ENCODE assay signal across 11 mouse cellular contexts in the genomic region with DNA sequence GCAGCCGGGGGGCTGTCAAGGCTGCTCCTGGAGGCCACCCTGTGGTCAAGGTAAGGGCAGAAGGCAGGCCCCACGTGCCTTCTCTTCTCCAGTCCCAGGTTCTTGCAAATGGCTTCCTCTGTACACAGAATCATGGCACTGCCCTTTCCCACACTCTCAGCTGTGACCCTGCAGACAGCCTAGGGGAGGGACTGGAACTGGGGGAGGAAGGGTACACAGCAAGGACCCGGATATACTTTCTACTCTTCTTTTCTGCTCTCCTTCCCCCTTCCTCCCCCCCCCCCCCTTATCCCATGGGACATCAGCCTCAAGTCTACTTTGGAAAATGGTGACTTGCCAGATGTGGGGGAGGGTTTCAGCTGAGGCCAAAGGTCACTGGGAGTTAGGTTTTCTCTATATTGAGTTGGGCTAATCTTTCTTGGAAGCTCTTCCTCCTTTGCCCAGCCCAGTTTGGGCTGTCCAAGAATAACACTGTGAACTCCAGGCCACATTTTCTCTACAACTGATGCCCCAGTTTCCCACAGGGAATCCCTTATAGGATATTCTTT. TPM values are rescaled to one million over a fixed set of nuclear protein-coding genes. Genes with fewer than 3 reads are reported as not detected.
DNase-seq lines count a peak whose midpoint lies in the region; ATAC-seq and TF ChIP-seq lines count a peak whose summit lies in the region.
"Had no signal": no experiment of that assay in that cellular context is flagged by ENCODE, and none has a peak within 500 bp of the region (broad histone marks: within the 10 kb centered on the region; RNA-seq: fewer than 3 reads in every experiment).

No protein-coding gene starts in this region.

- H3K27me3 ChIP-seq in lung, embryonic 14.5 days (ENCODE audit: insufficient read depth, low read length) = no peaks in the 10 kb centered on the region
- peaks cover 28% of the 10 kb centered on the region for H3K27me3 ChIP-seq in embryonic facial prominence, embryonic 10.5 days (replicated peaks; ENCODE audit: low read depth, poor library complexity, severe bottlenecking)
- H3K27me3 ChIP-seq in heart, embryonic 11.5 days (ENCODE audit: control insufficient read depth, insufficient read depth, low read length) = peaks cover 11% of the 10 kb centered on the region
- no peaks in the 10 kb centered on the region for H3K27me3 ChIP-seq in limb, embryonic 10.5 days (ENCODE audit: low read depth, poor library complexity, severe bottlenecking)

- peak overlapping the region; percentile 92 for H3K4me2 ChIP-seq in lung, embryonic 14.5 days
- no peak overlapping the region for H3K4me2 ChIP-seq in heart, embryonic 11.5 days
- H3K4me2 ChIP-seq: midbrain, embryonic 13.5 days had no signal

- no peaks in the 10 kb centered on the region; the same call in 1 of the 2 replicates for H3K4me1 ChIP-seq in lung, embryonic 14.5 days (ENCODE audit: insufficient read depth)
- peaks cover 78% of the 10 kb centered on the region for H3K4me1 ChIP-seq in embryonic facial prominence, embryonic 10.5 days
- H3K4me1 ChIP-seq in heart, embryonic 11.5 days (ENCODE audit: control insufficient read depth, insufficient read depth, low read length) = peaks cover 35% of the 10 kb centered on the region
- peaks cover 62% of the 10 kb centered on the region for H3K4me1 ChIP-seq in limb, embryonic 10.5 days

- H3K9me3 ChIP-seq in lung, embryonic 14.5 days (ENCODE audit: low read depth, low read length) = no peaks in the 10 kb centered on the region
- no peaks in the 10 kb centered on the region for H3K9me3 ChIP-seq in embryonic facial prominence, embryonic 10.5 days
- no peaks in the 10 kb centered on the region for H3K9me3 ChIP-seq in heart, embryonic 11.5 days (replicated peaks; ENCODE audit: control insufficient read depth, low read length)
- H3K9me3 ChIP-seq in limb, embryonic 10.5 days (replicated peaks) = no peaks in the 10 kb centered on the region
- H3K9me3 ChIP-seq: midbrain, embryonic 13.5 days had no signal

- peaks cover 71% of the 10 kb centered on the region for H3K36me3 ChIP-seq in lung, embryonic 14.5 days (ENCODE audit: insufficient read depth)
- peaks cover 76% of the 10 kb centered on the region for H3K36me3 ChIP-seq in embryonic facial prominence, embryonic 10.5 days (replicated peaks)
- no peaks in the 10 kb centered on the region; the same call in 1 of the 2 replicates for H3K36me3 ChIP-seq in heart, embryonic 11.5 days (ENCODE audit: control insufficient read depth, insufficient read depth, low read length)
- H3K36me3 ChIP-seq in limb, embryonic 10.5 days = peaks cover 78% of the 10 kb centered on the region
- H3K36me3 ChIP-seq: midbrain, embryonic 13.5 days had no signal

- 42% methylated on average over 3 of the region's 3 CpGs for WGBS in lung, embryonic 14.5 days
- WGBS in embryonic facial prominence, embryonic 10.5 days = 32% methylated on average over 3 of the region's 3 CpGs
- WGBS in heart, embryonic 11.5 days (ENCODE audit: insufficient replicate concordance) = 21% methylated on average over 3 of the region's 3 CpGs
- WGBS in limb, embryonic 10.5 days = 54% methylated on average over 3 of the region's 3 CpGs

- peak; percentile 62 for DNase-seq in lung, embryonic 14.5 days
- no peak for DNase-seq in lung, postnatal 25 days (ENCODE audit: low spot score)
- DNase-seq in embryonic facial prominence, embryonic 10.5 days (ENCODE audit: low spot score) = peak; percentile 47
- no peak for DNase-seq in limb, embryonic 10.5 days (ENCODE audit: low spot score)
- no peak for DNase-seq in layer of hippocampus, postnatal 10 days (ENCODE audit: low spot score in 2 of 2)
- DNase-seq in T-cell, adult 2 months (ENCODE audit: low spot score) = no peak
- DNase-seq: adrenal gland, postnatal 14 days; thymus, adult 2 months had no signal

- H3K27ac ChIP-seq in lung, embryonic 14.5 days (ENCODE audit: low read depth) = no peak overlapping the region
- H3K27ac ChIP-seq in embryonic facial prominence, embryonic 10.5 days (replicated peaks) = peak overlapping the region; percentile 71
- 0 out of 2 replicates have a peak overlapping the region, but pooled peaks have one; percentile 29 for H3K27ac ChIP-seq in heart, embryonic 11.5 days (ENCODE audit: low read depth, low read length)
- H3K27ac ChIP-seq in limb, embryonic 10.5 days = peak overlapping the region; percentile 46; the same call in 1 of the 2 replicates
- H3K27ac ChIP-seq: midbrain, embryonic 13.5 days had no signal

- H3K4me3 ChIP-seq in lung, embryonic 14.5 days (ENCODE audit: low read depth, low read length) = no peak overlapping the region
- peak overlapping the region; percentile 83 for H3K4me3 ChIP-seq in embryonic facial prominence, embryonic 10.5 days
- H3K4me3 ChIP-seq in heart, embryonic 11.5 days (ENCODE audit: low read depth, low read length) = no peak overlapping the region
- H3K4me3 ChIP-seq in limb, embryonic 10.5 days = peak overlapping the region; percentile 21; the same call in 1 of the 2 replicates
- H3K4me3 ChIP-seq: midbrain, embryonic 13.5 days had no signal

- TF ChIP-seq CTCF in lung, embryonic 14.5 days (IDR thresholded peaks at IDR 0.05; ENCODE audit: low read depth) = no peak

- no peak overlapping the region for H3K9ac ChIP-seq in lung, embryonic 14.5 days
- H3K9ac ChIP-seq in heart, embryonic 11.5 days (ENCODE audit: low read depth, low read length) = no peak overlapping the region
- H3K9ac ChIP-seq: midbrain, embryonic 13.5 days had no signal

- no peak for ATAC-seq in lung, embryonic 14.5 days (ENCODE audit: insufficient read depth)
- ATAC-seq in heart, embryonic 11.5 days (replicated peaks; ENCODE audit: insufficient number of reproducible peaks, low FRiP score, low TSS enrichment) = no peak
- ATAC-seq: midbrain, embryonic 13.5 days had no signal

RNA-seq across cellular contexts. Expression of a gene that starts 5.8 kb away (rescaled TPM):
- 58.8 and 66.1 TPM in 2 replicates for polyA plus RNA-seq in lung, embryonic 14.5 days (2014; fragmentation: Nextera tagmentation; extraction: Ambion mirVana)
- 94.5 and 113 TPM in 2 replicates for polyA plus RNA-seq in embryonic facial prominence, embryonic 10.5 days (2016; fragmentation: Nextera tagmentation; extraction: Ambion mirVana)
- polyA plus RNA-seq in heart, embryonic 11.5 days (2014; fragmentation: Nextera tagmentation; extraction: Ambion mirVana) = 15.5 and 16.9 TPM in 2 replicates
- 106 and 157 TPM in 2 replicates for polyA plus RNA-seq in limb, embryonic 10.5 days (2016; fragmentation: Nextera tagmentation; extraction: Ambion mirVana)
- 1 to 10 TPM; 3.9 to 5.8 TPM for total RNA-seq in layer of hippocampus, postnatal 10 days (2021)
- total RNA-seq: common myeloid progenitor, adult 5-6 weeks had no signal

RNA-seq across cellular contexts. Expression of a gene that starts 25.0 kb away (rescaled TPM):
- polyA plus RNA-seq in lung, embryonic 14.5 days (2014; fragmentation: Nextera tagmentation; extraction: Ambion mirVana) = 18.7 and 19.4 TPM in 2 replicates
- 36.0 and 38.1 TPM in 2 replicates for polyA plus RNA-seq in embryonic facial prominence, embryonic 10.5 days (2016; fragmentation: Nextera tagmentation; extraction: Ambion mirVana)
- 12.5 and 20.3 TPM in 2 replicates for polyA plus RNA-seq in heart, embryonic 11.5 days (2014; fragmentation: Nextera tagmentation; extraction: Ambion mirVana)
- 31.1 and 44.4 TPM in 2 replicates for polyA plus RNA-seq in limb, embryonic 10.5 days (2016; fragmentation: Nextera tagmentation; extraction: Ambion mirVana)
- 10 to 100 TPM; 17.0 to 17.3 TPM for total RNA-seq in layer of hippocampus, postnatal 10 days (2021)

RNA-seq across cellular contexts. Expression of a gene that starts 40.1 kb away (rescaled TPM):
- 42.5 and 51.4 TPM in 2 replicates for polyA plus RNA-seq in lung, embryonic 14.5 days (2014; fragmentation: Nextera tagmentation; extraction: Ambion mirVana)
- polyA plus RNA-seq in embryonic facial prominence, embryonic 10.5 days (2016; fragmentation: Nextera tagmentation; extraction: Ambion mirVana) = 21.4 and 24.1 TPM in 2 replicates
- 19.6 and 19.8 TPM in 2 replicates for polyA plus RNA-seq in heart, embryonic 11.5 days (2014; fragmentation: Nextera tagmentation; extraction: Ambion mirVana)
- polyA plus RNA-seq in limb, embryonic 10.5 days (2016; fragmentation: Nextera tagmentation; extraction: Ambion mirVana) = 25.3 and 29.3 TPM in 2 replicates
- 1 to 10 TPM in 1 of 2 experiments, under 1 TPM in 1; 0.78 to 2.2 TPM for total RNA-seq in layer of hippocampus, postnatal 10 days (2021)

RNA-seq across cellular contexts. Expression of a gene that starts 44.9 kb away (rescaled TPM):
- 11.6 and 14.1 TPM in 2 replicates for polyA plus RNA-seq in lung, embryonic 14.5 days (2014; fragmentation: Nextera tagmentation; extraction: Ambion mirVana)
- 10.7 and 11.4 TPM in 2 replicates for polyA plus RNA-seq in embryonic facial prominence, embryonic 10.5 days (2016; fragmentation: Nextera tagmentation; extraction: Ambion mirVana)
- 13.2 and 19.7 TPM in 2 replicates for polyA plus RNA-seq in heart, embryonic 11.5 days (2014; fragmentation: Nextera tagmentation; extraction: Ambion mirVana)
- polyA plus RNA-seq in limb, embryonic 10.5 days (2016; fragmentation: Nextera tagmentation; extraction: Ambion mirVana) = 7.7 and 13.3 TPM in 2 replicates
- total RNA-seq in layer of hippocampus, postnatal 10 days (2021) = 1 to 10 TPM; 6.7 to 9.0 TPM
- total RNA-seq: common myeloid progenitor, adult 5-6 weeks had no signal

RNA-seq across cellular contexts. Expression of a gene that starts 55.4 kb away (rescaled TPM):
- polyA plus RNA-seq in lung, embryonic 14.5 days (2014; fragmentation: Nextera tagmentation; extraction: Ambion mirVana) = 1.4 and 1.9 TPM in 2 replicates
- polyA plus RNA-seq in embryonic facial prominence, embryonic 10.5 days (2016; fragmentation: Nextera tagmentation; extraction: Ambion mirVana) = 0.09 and 0.15 TPM in 2 replicates
- polyA plus RNA-seq in heart, embryonic 11.5 days (2014; fragmentation: Nextera tagmentation; extraction: Ambion mirVana) = 0.30 and 0.42 TPM in 2 replicates
- 0.15 and 0.31 TPM in 2 replicates for polyA plus RNA-seq in limb, embryonic 10.5 days (2016; fragmentation: Nextera tagmentation; extraction: Ambion mirVana)
- 1 to 10 TPM in 1 of 2 experiments, under 1 TPM in 1; 0.62 to 1.0 TPM for total RNA-seq in layer of hippocampus, postnatal 10 days (2021)
- total RNA-seq: common myeloid progenitor, adult 5-6 weeks had no signal

Comparison
In these comparisons a context has a peak if more than half of its experiments do, and no peak if none do; other contexts are left out.
1. DNase-seq: peak in lung, embryonic 14.5 days (single experiment) and embryonic facial prominence, embryonic 10.5 days (single experiment); none in lung, postnatal 25 days (single experiment), limb, embryonic 10.5 days (single experiment), layer of hippocampus, postnatal 10 days (0 of 2) and T-cell, adult 2 months (single experiment).
2. H3K4me3 ChIP-seq: peak in embryonic facial prominence, embryonic 10.5 days (single experiment) and limb, embryonic 10.5 days (single experiment); none in lung, embryonic 14.5 days (single experiment) and heart, embryonic 11.5 days (single experiment).